Mouse (Mus musculus) C2C12 (cell line): ENCODE data around the gene Ago1. TPM values are rescaled to one million over a fixed set of nuclear protein-coding genes. Genes with fewer than 3 reads are reported as not detected.
A peak's percentile ranks its signal among the peaks of the same experiment; 100 is the strongest.

Experiments
- H3K27me3 ChIP-seq: one replicate; pipeline ENCODE4 v1.6.1; 2011; ENCODE audit not compliant: control insufficient read depth, insufficient read depth, insufficient read length
- H3K36me3 ChIP-seq: one replicate; pipeline ENCODE4 v1.6.1; 2011; ENCODE audit not compliant: control insufficient read depth, insufficient read depth
- H3K4me3 ChIP-seq: one replicate; pipeline ENCODE4 v1.5.1; 2011; ENCODE audit warnings: mild to moderate bottlenecking, control low read depth; ENCODE audit not compliant: poor library complexity, insufficient read depth, severe bottlenecking
- H3K79me2 ChIP-seq: one replicate; pipeline ENCODE4 v1.6.1; 2011; ENCODE audit not compliant: control insufficient read depth, insufficient read depth
- H3K79me3 ChIP-seq: one replicate; pipeline ENCODE4 v1.6.1; 2011; ENCODE audit warnings: low read depth, control low read depth
- H3ac ChIP-seq: one replicate; pipeline ENCODE3; 2011; ENCODE audit warnings: low read depth; ENCODE audit not compliant: control insufficient read depth, insufficient read length
- CEBPB ChIP-seq: IDR thresholded peaks from one replicate; pipeline ENCODE4 v1.6.1; 2011; ENCODE audit warnings: low read depth, mild to moderate bottlenecking, control low read depth, moderate library complexity
- CTCF ChIP-seq: IDR thresholded peaks from one replicate; pipeline ENCODE4 v1.5.1; 2011; ENCODE audit not compliant: control insufficient read depth, insufficient read depth, insufficient read length
- FOSL1 ChIP-seq: IDR thresholded peaks from one replicate; pipeline ENCODE4 v1.8.0; 2011; ENCODE audit warnings: mild to moderate bottlenecking, low read length; ENCODE audit not compliant: poor library complexity, insufficient read depth, severe bottlenecking
- MAX ChIP-seq: IDR thresholded peaks from one replicate; pipeline ENCODE4 v1.6.1; 2011; ENCODE audit warnings: mild to moderate bottlenecking, control low read depth
- MYOD1 ChIP-seq: IDR thresholded peaks from one replicate; pipeline ENCODE4 v1.6.1; 2011; ENCODE audit warnings: low read depth; ENCODE audit not compliant: control insufficient read depth, insufficient read length
- MYOG ChIP-seq: IDR thresholded peaks from one replicate; pipeline ENCODE4 v1.6.1; 2011; ENCODE audit not compliant: control insufficient read depth, insufficient read length; ENCODE audit errors: extremely low read depth
- USF1 ChIP-seq: IDR thresholded peaks from one replicate; pipeline ENCODE4 v1.6.1; 2011; ENCODE audit warnings: low read depth, mild to moderate bottlenecking, control low read depth, moderate library complexity
- polyA plus RNA-seq: library from polyadenylated mRNA; unstranded; fragments of >200 nt; fragmentation: generic; extraction: Trizol; gene quantifications from one replicate; pipeline ENCODE4 v1.2.1, GENCODE M21; 2012; ENCODE audit warnings: missing spikeins

Ago1 gene
- polyA plus RNA-seq, 1 experiment: 9.2 TPM

DNA sequence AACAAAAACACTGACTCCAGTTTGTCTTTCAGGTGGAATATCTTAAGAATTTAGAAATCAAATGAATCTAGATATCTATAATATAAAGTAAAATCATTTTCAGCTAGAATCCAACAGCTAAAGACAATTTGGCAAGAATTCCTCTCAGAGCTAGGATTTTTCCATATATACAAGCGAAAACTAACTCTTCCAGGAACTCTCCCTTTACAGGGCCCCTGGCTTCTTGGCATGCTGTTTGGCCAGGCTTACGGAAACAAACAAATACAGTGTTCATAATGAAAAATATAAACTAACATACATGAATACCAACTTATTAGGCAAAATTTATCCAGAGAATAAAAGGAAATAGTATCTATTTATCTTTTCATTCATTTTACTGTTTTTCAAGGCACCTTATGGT lies 44.5 kb downstream of the Ago1 start:
- H3K4me3 ChIP-seq: no peak overlapping the region
- TF ChIP-seq USF1 (no peak), CTCF (no peak), MYOG (no peak), CEBPB (no peak), MAX (no peak), FOSL1 (no peak), MYOD1 (no peak)
- H3K36me3 ChIP-seq: no peaks in the 10 kb centered on the region
- H3K27me3 ChIP-seq: no peaks in the 10 kb centered on the region
- H3ac ChIP-seq: no peak overlapping the region
- H3K79me3 ChIP-seq: peaks cover 29% of the 10 kb centered on the region
- peaks cover 86% of the 10 kb centered on the region for H3K79me2 ChIP-seq

DNA sequence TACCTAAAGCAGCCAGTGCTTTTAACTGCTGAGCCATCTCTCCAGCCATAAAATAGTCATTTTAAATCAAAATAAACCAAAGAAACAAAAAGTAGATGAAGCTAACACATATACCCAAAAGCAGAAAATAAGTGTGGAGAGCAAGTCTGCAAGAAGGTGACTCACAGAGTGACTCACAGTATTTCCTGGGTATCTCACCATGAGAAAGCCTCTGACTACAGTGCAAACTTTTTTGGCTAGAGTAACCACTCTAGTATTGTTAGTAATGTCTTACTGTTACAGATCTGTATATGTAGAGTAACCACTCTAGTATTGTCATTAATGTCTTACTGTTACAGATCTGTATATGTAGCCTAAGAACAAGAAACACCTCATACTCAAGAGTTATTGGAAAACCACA lies 52.7 kb downstream of the Ago1 start:
- peaks cover 17% of the 10 kb centered on the region for H3K79me3 ChIP-seq
- no peak overlapping the region for H3ac ChIP-seq
- no peak for TF ChIP-seq USF1
- TF ChIP-seq MAX: no peak
- TF ChIP-seq MYOG: no peak
- TF ChIP-seq FOSL1: peak; percentile 86
- TF ChIP-seq MYOD1: no peak
- TF ChIP-seq CTCF: no peak

DNA sequence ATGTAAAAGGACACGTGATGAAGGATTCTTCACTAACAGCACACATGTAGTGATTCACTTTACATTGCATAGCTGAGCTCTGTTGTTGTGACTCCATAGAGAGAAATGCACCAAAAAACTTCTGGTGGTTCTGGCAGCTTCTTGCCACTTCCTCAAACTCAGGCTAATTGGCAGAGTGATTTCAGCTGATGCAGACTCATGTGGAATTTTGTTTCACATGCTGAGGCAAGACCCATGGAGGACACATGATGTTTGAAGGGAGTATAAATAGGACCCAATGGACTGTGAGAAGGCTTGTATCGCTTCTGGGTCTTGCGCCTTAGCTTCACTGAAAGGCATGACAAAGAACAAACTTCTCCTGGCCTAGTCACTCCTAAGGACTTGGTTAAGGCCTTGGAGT lies 55.9 kb downstream of the Ago1 start:
- peaks cover 4% of the 10 kb centered on the region for H3K79me2 ChIP-seq
- H3ac ChIP-seq: no peak overlapping the region
- no peak for TF ChIP-seq FOSL1
- H3K36me3 ChIP-seq: peaks cover 8% of the 10 kb centered on the region
- H3K79me3 ChIP-seq: peaks cover 7% of the 10 kb centered on the region
- no peaks in the 10 kb centered on the region for H3K27me3 ChIP-seq
- H3K4me3 ChIP-seq: no peak overlapping the region

More for the DNA sequence above, 52.7 kb downstream of the Ago1 start:
- Histone ChIP-seq H3K36me3 (peaks cover 6% of the 10 kb centered on the region), H3K27me3 (no peaks in the 10 kb centered on the region), H3K79me2 (peaks cover 32% of the 10 kb centered on the region), H3K4me3 (no peak overlapping the region)

Other genes with a start within 250 kb of the Ago1 start
- 130 TPM for gene Map7d1, start 212.2 kb downstream of the Ago1 start, polyA plus RNA-seq
- 110 TPM for gene Trappc3, start 206.3 kb downstream of the Ago1 start, polyA plus RNA-seq
- 0.62 TPM for gene Col8a2, start 181.8 kb downstream of the Ago1 start, polyA plus RNA-seq
- gene Adprhl2, start 146.9 kb downstream of the Ago1 start, polyA plus RNA-seq: 46.2 TPM
- 0.40 TPM for gene Tekt2, start 142.9 kb downstream of the Ago1 start, polyA plus RNA-seq
- 5.2 TPM for gene Ago3, start 39.0 kb downstream of the Ago1 start, polyA plus RNA-seq
- 0.01 TPM for gene Ago4, start 64.9 kb upstream of the Ago1 start, polyA plus RNA-seq
- gene Clspn, start 88.4 kb upstream of the Ago1 start, polyA plus RNA-seq: 11.4 TPM
- gene 5730409E04Rik, start 141.2 kb upstream of the Ago1 start, polyA plus RNA-seq: 2.4 TPM
- gene Psmb2, start 209.0 kb upstream of the Ago1 start, polyA plus RNA-seq: 243 TPM